Mouse (Mus musculus) liver, embryonic 14.5 days (tissue): Measurements from ENCODE around the gene Serbp1. TPM values are rescaled to one million over a fixed set of nuclear protein-coding genes. Genes with fewer than 3 reads are reported as not detected.

Experiments used
- ATAC-seq: fragments of 200-750 bp; cut with Nextera tagmentation; 2 replicates; pipeline ENCODE4 v1.8.0; 2017; ENCODE audit warnings: moderate number of reproducible peaks, mild to moderate bottlenecking, moderate library complexity; ENCODE audit not compliant: insufficient read depth
- DNase-seq, 3 experiments: peaks; one replicate each; pipeline ENCODE4 v3.0.0-alpha.2; 2012 to 2013; ENCODE audit warnings: low read depth in 3 of 3, low spot score in 3 of 3
- H3K27ac ChIP-seq: fragments of 300-500 bp; sonication (generic); 2 replicates; pipeline ENCODE4 v1.5.1; 2014; ENCODE audit warnings: moderate library complexity, mild to moderate bottlenecking, control low read depth, inconsistent platforms
- H3K27me3 ChIP-seq: fragments of 300-500 bp; sonication (generic); 2 replicates; pipeline ENCODE4 v1.6.1; 2014; ENCODE audit warnings: mild to moderate bottlenecking, low read length, moderate library complexity; ENCODE audit not compliant: control insufficient read depth, insufficient read depth
- H3K36me3 ChIP-seq: fragments of 300-500 bp; sonication (generic); replicated peaks from 2 replicates; pipeline ENCODE4 v1.6.1; 2014; ENCODE audit warnings: low read depth; ENCODE audit not compliant: control insufficient read depth, insufficient read depth
- H3K4me1 ChIP-seq, 2 experiments: fragments of 200-500 bp in 1 of 2; fragments of 300-500 bp in 1 of 2; sonication (generic) in 1 of 2; replicated peaks; 2 replicates each; pipeline ENCODE4 v1.6.1; 2012 to 2014; ENCODE audit warnings: antibody characterized with exemption in 1 of 2, inconsistent platforms in 1 of 2, low read length in 1 of 2; ENCODE audit not compliant: control insufficient read depth in 2 of 2, insufficient read depth in 2 of 2
- H3K4me2 ChIP-seq: fragments of 300-500 bp; sonication (generic); 2 replicates; pipeline ENCODE4 v1.6.1; 2014; ENCODE audit warnings: low read depth, mild to moderate bottlenecking, control low read depth, moderate library complexity
- H3K4me3 ChIP-seq, 2 experiments: fragments of 200-500 bp in 1 of 2; fragments of 300-500 bp in 1 of 2; sonication (generic) in 1 of 2; 2 replicates each; pipeline ENCODE4 v1.5.1; 2012 to 2014; ENCODE audit warnings: low read depth in 2 of 2, low read length in 2 of 2, mild to moderate bottlenecking in 2 of 2, control low read depth in 1 of 2, inconsistent platforms in 1 of 2, moderate library complexity in 1 of 2; ENCODE audit not compliant: insufficient read depth in 1 of 2
- H3K9ac ChIP-seq: fragments of 300-500 bp; sonication (generic); replicated peaks from 2 replicates; pipeline ENCODE4 v1.6.1; 2014; ENCODE audit warnings: mild to moderate bottlenecking, control low read depth, moderate library complexity
- H3K9me3 ChIP-seq: fragments of 300-500 bp; sonication (generic); 2 replicates; pipeline ENCODE4 v1.6.1; 2016; ENCODE audit warnings: low read length, mixed read lengths; ENCODE audit not compliant: control insufficient read depth
- CTCF ChIP-seq: IDR thresholded peaks from 2 replicates; pipeline ENCODE4 v1.5.1; 2016; ENCODE audit warnings: antibody characterized with exemption, low read depth, control low read depth
- EP300 ChIP-seq: IDR thresholded peaks from 2 replicates; pipeline ENCODE4 v1.6.1; 2016; ENCODE audit warnings: antibody characterized with exemption, low read depth
- WGBS: fragments of 180-500 bp; shearing (Covaris S2); extraction: QIAGEN DNeasy Blood & Tissue Kit; methylation state at CpG from one replicate; pipeline ENCODE4 v1.1.7; 2014; ENCODE audit not compliant: insufficient replicate concordance; 5-methylcytosine and 5-hydroxymethylcytosine counted together
- polyA plus RNA-seq, 2 experiments: library from polyadenylated mRNA; depleted of rRNA in 1 of 2; stranded (reverse) in 1 of 2; unstranded in 1 of 2; fragments of >200 nt; fragmentation: Nextera tagmentation in 1 of 2; extraction: Ambion mirVana in 1 of 2; gene quantifications; 2 replicates each; pipeline versions ENCODE4 v1.2.1 to v1.2.3; 2012 to 2014

The Serbp1 gene
- polyA plus RNA-seq, 2 experiments = 336 to 339 TPM

DNA sequence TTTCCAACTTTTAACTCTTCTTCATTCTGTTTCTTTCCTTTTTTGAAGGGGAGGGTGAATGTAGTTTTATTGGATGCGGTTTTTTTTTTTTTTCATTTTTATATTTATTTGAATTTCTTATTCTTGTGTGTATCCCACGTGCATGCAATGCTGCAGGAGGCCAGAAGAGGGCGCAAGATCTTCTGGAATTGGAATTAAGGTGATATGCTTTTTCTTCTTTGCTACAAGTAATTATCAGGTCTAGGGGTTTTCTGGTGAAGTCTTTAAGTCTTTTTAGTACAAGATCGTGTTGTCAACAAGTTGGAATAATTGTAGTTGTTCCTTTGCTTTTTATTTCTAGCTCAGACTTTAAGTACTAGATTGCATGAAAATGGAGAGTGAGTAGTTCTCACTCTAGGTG is 39.9 kb upstream of the Serbp1 start:
- TF ChIP-seq CTCF (peak; percentile 76), EP300 (no peak)

DNA sequence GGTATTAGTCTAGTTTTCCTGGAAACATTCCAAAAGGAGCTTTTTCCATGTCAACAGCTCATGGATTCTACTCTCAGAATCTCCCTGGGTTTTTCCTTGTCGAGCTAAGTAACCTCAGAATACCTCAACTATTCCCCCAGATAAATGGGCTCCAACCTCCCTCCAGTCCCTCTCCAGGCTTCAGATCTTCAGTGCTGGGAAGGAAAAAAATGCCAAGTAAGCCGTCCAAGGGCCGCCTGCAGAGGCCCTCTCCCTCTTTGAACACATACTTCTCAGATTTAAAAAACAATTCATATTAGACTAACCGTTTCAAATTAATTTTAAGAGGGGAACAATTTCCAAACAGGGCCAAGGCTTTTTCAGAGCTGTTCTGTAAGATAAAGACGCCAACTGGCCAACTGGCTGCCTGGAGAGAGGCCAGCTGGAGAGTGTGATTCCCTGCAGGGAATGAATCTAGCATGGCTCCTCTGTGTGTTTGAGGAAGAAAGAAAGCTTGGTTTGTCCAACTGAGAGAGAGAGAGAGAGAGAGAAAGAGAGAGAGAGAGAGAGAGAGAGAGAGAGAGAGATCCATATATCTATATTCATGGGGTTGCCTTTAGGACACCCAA is 37.2 kb upstream of the Serbp1 start:
- DNase-seq = no peak
- 51% methylated on average over 5 of the region's 5 CpGs for WGBS
- no peak for ATAC-seq
- Histone ChIP-seq H3K9ac (no peak overlapping the region), H3K27ac (no peak overlapping the region), H3K4me1 (no peaks in the 10 kb centered on the region), H3K9me3 (no peaks in the 10 kb centered on the region), H3K36me3 (no peaks in the 10 kb centered on the region), H3K27me3 (no peaks in the 10 kb centered on the region), H3K4me2 (no peak overlapping the region), H3K4me3 (no peak overlapping the region)
- TF ChIP-seq CTCF = no peak
- TF ChIP-seq EP300 = no peak

More for the DNA sequence above, 39.9 kb upstream of the Serbp1 start:
- Histone ChIP-seq H3K27me3 (no peaks in the 10 kb centered on the region), H3K4me2 (no peak overlapping the region), H3K36me3 (no peaks in the 10 kb centered on the region), H3K27ac (no peak overlapping the region), H3K9me3 (no peaks in the 10 kb centered on the region), H3K9ac (no peak overlapping the region), H3K4me1 (no peaks in the 10 kb centered on the region), H3K4me3 (no peak overlapping the region)
- DNase-seq (peak in 2 of 3 experiments; percentile 27 to 29), ATAC-seq (no peak)
- 10% methylated on average over 4 of the region's 4 CpGs for WGBS

GRCm38 (mm10) chr6:67205081-67206037 is 32.6 kb upstream of the Serbp1 start:
- WGBS = 75% methylated on average over 35 of the region's 35 CpGs

DNA sequence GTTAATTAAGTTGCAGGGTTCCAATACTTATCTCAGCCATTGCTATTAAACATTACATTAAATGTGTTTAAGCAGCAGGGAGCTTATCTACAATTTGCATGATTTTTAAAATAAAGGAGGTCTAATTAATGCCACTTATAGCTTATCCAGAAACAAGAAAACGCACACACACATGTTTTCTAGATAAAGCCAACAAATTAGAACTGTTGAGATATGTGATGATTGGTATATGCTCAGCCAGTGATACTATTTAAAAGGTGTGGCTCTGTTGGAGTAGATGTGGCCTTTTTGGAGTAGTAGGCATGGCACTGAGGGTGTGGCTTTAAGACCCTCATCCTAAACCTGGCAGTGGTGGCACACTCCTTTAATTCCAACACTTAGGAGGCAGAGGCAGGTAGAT is 25.6 kb upstream of the Serbp1 start:
- Histone ChIP-seq H3K27me3 (no peaks in the 10 kb centered on the region), H3K27ac (no peak overlapping the region), H3K9me3 (no peaks in the 10 kb centered on the region), H3K36me3 (no peaks in the 10 kb centered on the region), H3K4me2 (no peak overlapping the region), H3K4me3 (no peak overlapping the region), H3K4me1 (no peaks in the 10 kb centered on the region), H3K9ac (no peak overlapping the region)
- ATAC-seq = no peak
- DNase-seq = no peak
- TF ChIP-seq EP300 (0 out of 2 replicates have a peak, but pooled peaks have one; percentile 8), CTCF (no peak)
- 47% methylated on average over 1 of the region's 1 CpGs for WGBS

More at GRCm38 (mm10) chr6:67205081-67206037, 32.6 kb upstream of the Serbp1 start:
- Histone ChIP-seq H3K27ac (no peak overlapping the region), H3K4me1 (no peaks in the 10 kb centered on the region), H3K27me3 (no peaks in the 10 kb centered on the region), H3K9me3 (no peaks in the 10 kb centered on the region), H3K9ac (no peak overlapping the region), H3K4me2 (no peak overlapping the region), H3K4me3 (no peak overlapping the region), H3K36me3 (no peaks in the 10 kb centered on the region)
- ATAC-seq (no peak), DNase-seq (no peak)
- TF ChIP-seq CTCF = no peak
- TF ChIP-seq EP300 = no peak

DNA sequence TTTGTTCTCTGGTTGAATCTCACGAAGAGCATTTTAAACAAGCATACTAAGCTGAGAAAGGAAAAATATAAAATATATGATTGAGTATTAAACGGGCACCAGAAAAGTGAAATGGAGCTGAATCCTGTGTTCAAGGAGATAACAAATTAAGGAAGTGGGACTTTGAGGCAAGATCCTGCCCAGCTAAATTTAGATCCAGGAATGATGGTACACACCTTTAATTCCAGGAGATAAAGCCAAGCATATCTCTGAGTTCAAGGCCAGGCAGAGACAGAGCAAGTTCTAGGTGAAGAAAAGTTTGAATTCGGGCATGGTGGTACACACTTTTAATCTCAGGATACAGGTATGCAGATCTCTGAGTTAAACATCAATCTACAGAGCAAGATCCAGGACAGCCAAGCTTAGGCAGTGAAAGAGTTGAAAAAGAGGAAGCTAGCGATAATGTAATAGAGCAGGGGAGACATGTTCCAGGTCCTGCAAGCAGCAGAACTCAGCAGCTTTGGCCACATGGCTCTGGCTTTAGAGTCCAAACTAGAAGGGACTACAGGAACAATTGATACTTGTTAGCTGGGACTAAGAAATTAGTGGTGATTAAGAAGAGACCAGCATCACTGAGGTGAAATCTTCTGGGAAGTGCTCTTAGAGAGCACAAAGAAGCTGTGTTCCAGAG is 24.4 kb upstream of the Serbp1 start:
- Histone ChIP-seq H3K9ac (no peak overlapping the region), H3K36me3 (no peaks in the 10 kb centered on the region), H3K4me3 (no peak overlapping the region), H3K4me2 (no peak overlapping the region), H3K27ac (no peak overlapping the region), H3K4me1 (no peaks in the 10 kb centered on the region), H3K9me3 (no peaks in the 10 kb centered on the region), H3K27me3 (no peaks in the 10 kb centered on the region)
- WGBS = 52% methylated on average over 4 of the region's 4 CpGs
- TF ChIP-seq EP300 = no peak
- no peak for TF ChIP-seq CTCF
- DNase-seq (no peak), ATAC-seq (no peak)
